Mouse (Mus musculus) cortical plate, adult 2 months (tissue): ENCODE results near the gene Pias4. TPM values are rescaled to one million over a fixed set of nuclear protein-coding genes. Genes with fewer than 3 reads are reported as not detected.
"Not testable (repeated sequence)": the region's sequence is repeated elsewhere in the genome, so short reads cannot be mapped to it uniquely, and the experiment has no call there.

ENCODE experiments used
- H3K27ac ChIP-seq: fragments of 200-500 bp; 2 replicates; pipeline ENCODE4 v1.5.1; 2012; ENCODE audit warnings: low read length, control low read depth, inconsistent platforms; ENCODE audit not compliant: insufficient read depth
- H3K4me1 ChIP-seq: fragments of 200-500 bp; 2 replicates; pipeline ENCODE4 v1.6.1; 2011; ENCODE audit warnings: low read length; ENCODE audit not compliant: control insufficient read depth, insufficient read depth
- H3K4me3 ChIP-seq: fragments of 200-500 bp; 2 replicates; pipeline ENCODE4 v1.5.1; 2011; ENCODE audit warnings: mild to moderate bottlenecking, low read length, control low read depth; ENCODE audit not compliant: insufficient read depth
- CTCF ChIP-seq: fragments of 200-500 bp; IDR thresholded peaks from 2 replicates; pipeline ENCODE4 v1.5.1; 2011; ENCODE audit warnings: mild to moderate bottlenecking, control low read depth, low read length; ENCODE audit not compliant: insufficient read depth; ENCODE audit errors: extremely low read depth
- POLR2A ChIP-seq: fragments of 200-500 bp; IDR thresholded peaks from 2 replicates; pipeline ENCODE4 v1.6.1; 2011; ENCODE audit warnings: mild to moderate bottlenecking, low read length, control low read depth; ENCODE audit not compliant: insufficient read depth; ENCODE audit errors: extremely low read depth
- polyA plus RNA-seq: library from polyadenylated mRNA; depleted of rRNA; stranded (reverse); fragments of >200 nt; gene quantifications from 2 replicates; pipeline ENCODE4 v1.2.3, GENCODE M21; 2012

Gene Pias4
- polyA plus RNA-seq, 1 experiment = 21.3 TPM

- no peak for TF ChIP-seq CTCF
- peak; percentile 72 for TF ChIP-seq POLR2A
- Histone ChIP-seq H3K27ac (peak overlapping the region; percentile 97), H3K4me3 (peak overlapping the region; percentile 50), H3K4me1 (0 out of 2 replicates have a peak, but pooled peaks cover 2% of the 10 kb centered on the region)
Measured at GRCm38 (mm10) chr10:81192270-81192967, 24.7 kb upstream of the Pias4 start.

DNA sequence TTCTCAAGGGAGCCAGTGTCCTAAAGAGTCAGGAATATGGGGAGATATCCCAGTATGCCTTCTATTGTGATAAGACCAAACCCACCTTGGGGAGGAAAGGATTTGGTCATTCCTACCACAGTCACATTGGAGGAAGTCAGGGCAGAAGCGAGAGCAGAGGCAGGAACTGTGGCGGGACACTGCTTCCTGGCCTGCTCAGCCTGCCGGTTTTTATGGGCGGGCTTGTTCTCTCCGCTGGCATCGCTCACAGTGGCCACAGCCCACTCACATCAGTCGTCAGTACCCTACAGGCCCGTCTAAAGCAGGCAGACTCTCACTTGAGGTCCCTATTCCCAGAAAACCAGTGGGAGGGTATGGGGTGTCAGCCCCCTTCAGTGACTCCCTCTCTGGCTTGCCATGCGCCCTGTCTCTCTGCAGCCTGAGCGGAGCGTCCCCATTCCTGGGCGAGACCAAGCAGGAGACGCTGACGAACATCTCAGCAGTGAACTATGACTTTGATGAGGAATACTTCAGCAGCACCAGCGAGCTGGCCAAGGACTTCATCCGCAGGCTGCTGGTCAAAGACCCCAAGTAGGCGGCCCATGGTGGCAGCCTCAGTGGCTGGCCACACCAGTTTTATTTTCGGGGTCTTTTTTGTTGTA, 23.7 kb upstream of the Pias4 start:
- Histone ChIP-seq H3K4me1 (0 out of 2 replicates have a peak, but pooled peaks cover 2% of the 10 kb centered on the region), H3K4me3 (no peak overlapping the region; the same call in 1 of the 2 replicates), H3K27ac (peak overlapping the region; percentile 97)
- TF ChIP-seq POLR2A (no peak), CTCF (no peak)

- Histone ChIP-seq H3K4me1 (0 out of 2 replicates have a peak, but pooled peaks cover 2% of the 10 kb centered on the region), H3K27ac (no peak overlapping the region), H3K4me3 (no peak overlapping the region)
- 0 out of 2 replicates have a peak, but pooled peaks have one; percentile 10 for TF ChIP-seq CTCF
- no peak for TF ChIP-seq POLR2A
Measured at GRCm38 (mm10) chr10:81190912-81191321, 23.2 kb upstream of the Pias4 start.

GRCm38 (mm10) chr10:81190236-81190911, 22.7 kb upstream of the Pias4 start:
- Histone ChIP-seq H3K27ac (no peak overlapping the region), H3K4me3 (no peak overlapping the region), H3K4me1 (0 out of 2 replicates have a peak, but pooled peaks cover 2% of the 10 kb centered on the region)
- no peak for TF ChIP-seq POLR2A
- 0 out of 2 replicates have a peak, but pooled peaks have one; percentile 20 for TF ChIP-seq CTCF

DNA sequence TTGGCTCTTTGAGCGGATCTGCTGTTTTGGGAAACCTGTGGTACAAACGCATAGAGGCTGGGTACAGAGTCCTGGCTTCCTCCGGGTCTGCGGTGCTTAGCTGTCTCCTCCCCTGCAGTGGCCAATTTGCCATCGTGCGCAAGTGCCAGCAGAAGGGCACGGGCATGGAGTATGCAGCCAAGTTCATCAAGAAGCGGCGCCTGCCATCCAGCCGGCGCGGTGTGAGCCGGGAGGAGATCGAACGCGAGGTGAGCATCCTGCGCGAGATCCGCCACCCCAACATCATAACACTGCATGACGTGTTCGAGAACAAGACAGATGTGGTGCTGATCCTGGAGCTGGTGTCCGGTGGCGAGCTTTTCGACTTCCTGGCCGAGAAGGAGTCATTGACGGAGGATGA, 22.1 kb upstream of the Pias4 start:
- no peak overlapping the region for H3K4me3 ChIP-seq
- 0 out of 2 replicates have a peak, but pooled peaks cover 2% of the 10 kb centered on the region for H3K4me1 ChIP-seq
- H3K27ac ChIP-seq = no peak overlapping the region
- TF ChIP-seq POLR2A (no peak), CTCF (no peak)

DNA sequence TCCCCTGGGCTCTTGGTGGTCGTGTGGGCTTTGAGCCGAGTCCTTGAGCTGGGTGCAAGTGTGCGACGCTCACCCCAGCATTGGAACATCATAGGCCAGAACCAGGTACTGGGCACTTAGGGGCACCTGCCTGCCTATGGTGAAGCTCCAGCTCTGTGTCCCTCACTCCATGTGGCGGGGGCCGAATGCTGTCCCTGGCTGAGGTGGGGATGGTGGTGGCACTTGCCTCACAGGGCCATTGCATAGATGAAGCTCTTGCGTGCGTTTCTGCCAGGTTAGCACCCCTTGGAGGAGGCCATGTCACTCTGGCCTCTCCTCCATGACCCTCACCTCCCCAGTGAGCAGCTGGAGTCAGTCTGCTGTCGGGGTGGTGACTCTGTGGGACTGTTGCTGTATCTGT, 19.4 kb upstream of the Pias4 start:
- Histone ChIP-seq H3K4me1 (peaks cover 2% of the 10 kb centered on the region), H3K4me3 (no peak overlapping the region), H3K27ac (no peak overlapping the region)
- TF ChIP-seq CTCF (no peak), POLR2A (no peak)

- TF ChIP-seq POLR2A (no peak), CTCF (no peak)
- Histone ChIP-seq H3K4me3 (no peak overlapping the region), H3K27ac (no peak overlapping the region), H3K4me1 (peaks cover 2% of the 10 kb centered on the region)
Measured at GRCm38 (mm10) chr10:81184765-81185164, 17.0 kb upstream of the Pias4 start.

DNA sequence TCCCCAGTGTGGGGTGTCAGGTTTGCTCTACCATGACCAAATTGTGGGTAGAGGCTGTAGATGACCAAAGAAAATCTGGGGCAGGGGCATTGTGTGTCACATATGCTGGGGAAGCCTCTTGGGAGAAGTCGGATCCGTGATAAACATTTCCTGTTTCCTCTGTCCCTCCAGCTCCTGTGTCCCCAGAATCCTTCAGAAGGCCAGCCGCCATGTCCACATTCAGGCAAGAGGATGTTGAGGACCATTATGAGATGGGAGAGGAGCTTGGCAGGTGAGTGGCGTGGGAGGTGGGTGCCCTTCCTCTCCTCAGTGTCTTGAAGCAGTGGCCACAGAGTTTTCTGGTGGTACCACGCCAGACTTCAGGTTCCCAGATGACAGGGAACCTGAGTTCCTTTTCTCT, 16.1 kb upstream of the Pias4 start, which contains the start of gene 4930442H23Rik:
4930442H23Rik (minus strand) TSS at position 45 of the 400 bp plus-strand sequence.
- TF ChIP-seq CTCF = no peak
- TF ChIP-seq POLR2A = no peak
- H3K27ac ChIP-seq = peak within 1 kb of the TSS; percentile 33; the same call in 1 of the 2 replicates
- H3K4me3 ChIP-seq = peak within 1 kb of the TSS; percentile 45
- H3K4me1 ChIP-seq = peaks cover 2% of the 10 kb centered on the region

DNA sequence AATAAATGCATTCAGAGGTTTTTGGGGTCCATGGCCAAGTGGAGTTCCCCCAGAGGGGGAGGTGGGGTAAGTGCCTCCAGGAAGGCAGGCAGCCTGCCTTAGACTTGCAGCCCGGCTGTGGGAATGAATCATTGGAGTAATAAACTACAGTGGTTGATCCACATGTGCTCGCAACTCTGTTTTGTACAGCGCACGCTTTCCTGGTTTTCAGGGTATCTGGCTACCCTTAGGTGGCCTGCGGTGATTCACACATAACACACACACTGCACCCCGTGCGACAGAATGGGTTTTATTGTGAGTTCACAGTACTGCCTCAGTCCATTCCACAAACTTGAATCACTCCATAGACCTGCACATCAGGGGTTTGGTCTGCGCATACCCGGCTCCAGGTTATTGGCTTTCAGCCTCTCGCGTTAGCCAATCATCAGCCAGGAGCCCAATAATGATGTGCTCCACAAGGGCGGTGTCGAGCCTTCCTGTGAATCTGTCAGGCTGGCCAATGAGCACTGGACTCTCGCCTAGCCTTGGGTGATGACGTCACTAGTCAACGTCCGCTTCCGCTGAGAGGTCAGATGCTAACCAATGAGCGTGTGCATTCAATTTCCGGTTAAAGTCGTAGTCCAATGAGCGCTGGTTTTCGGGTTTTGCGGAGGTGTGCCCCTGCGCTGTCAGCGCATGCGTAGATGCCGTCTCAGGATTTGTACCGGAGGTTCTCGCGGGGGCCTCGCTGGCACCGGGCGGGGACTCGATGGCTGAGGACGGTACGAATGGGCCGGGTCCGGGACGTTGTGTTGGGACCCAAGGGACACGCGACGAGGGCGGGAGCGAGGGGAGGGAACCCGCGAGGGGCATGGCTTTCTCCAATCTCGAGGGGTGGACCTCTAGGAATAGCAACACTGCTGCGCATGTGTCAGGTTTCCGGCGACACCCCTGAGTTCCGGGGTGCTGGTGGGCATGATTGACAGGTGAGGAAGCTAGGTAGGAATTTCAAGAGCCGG, 14.9 kb upstream of the Pias4 start, which contains the start of gene Dapk3:
Dapk3 (plus strand) TSS at position 670 of the 998 bp plus-strand sequence.
- Histone ChIP-seq H3K4me1 (peaks cover 3% of the 10 kb centered on the region), H3K4me3 (peak within 1 kb of the TSS; percentile 45), H3K27ac (peak within 1 kb of the TSS; percentile 33; the same call in 1 of the 2 replicates)
- TF ChIP-seq POLR2A (peak; percentile 88), CTCF (no peak)

DNA sequence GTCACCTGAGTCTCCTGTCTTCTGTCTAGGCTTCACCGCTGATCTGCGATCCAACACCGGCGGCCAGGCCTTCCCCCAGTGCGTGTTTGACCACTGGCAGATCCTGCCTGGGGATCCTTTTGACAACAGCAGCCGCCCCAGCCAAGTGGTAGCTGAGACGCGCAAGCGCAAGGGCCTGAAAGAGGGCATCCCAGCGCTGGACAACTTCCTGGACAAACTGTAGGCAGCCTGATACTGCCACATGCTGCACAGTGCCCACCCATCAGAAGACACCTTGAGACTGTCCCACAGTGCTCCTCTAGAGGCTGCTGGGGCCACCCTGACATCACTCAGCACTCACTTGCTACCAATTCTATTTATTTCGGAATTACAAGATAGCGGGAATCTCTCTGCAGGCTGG, 14.1 kb upstream of the Pias4 start:
- H3K4me3 ChIP-seq, H3K4me1 ChIP-seq, H3K27ac ChIP-seq: not testable (repeated sequence)
